Mouse (Mus musculus) limb, embryonic 15.5 days (tissue): ENCODE measurements around the gene Foxd4. TPM values are rescaled to one million over a fixed set of nuclear protein-coding genes. Genes with fewer than 3 reads are reported as not detected.

ENCODE experiments used
- ATAC-seq: fragments of 200-750 bp; cut with Nextera tagmentation; 2 replicates; pipeline ENCODE4 v1.8.0; 2017; ENCODE audit warnings: low read depth, moderate TSS enrichment; ENCODE audit not compliant: insufficient number of reproducible peaks, low FRiP score, low TSS enrichment
- H3K27ac ChIP-seq: fragments of 300-500 bp; sonication (generic); 2 replicates; pipeline ENCODE4 v1.5.1; 2015; ENCODE audit warnings: moderate library complexity, mild to moderate bottlenecking, inconsistent platforms
- H3K27me3 ChIP-seq: fragments of 300-500 bp; sonication (generic); 2 replicates; pipeline ENCODE4 v1.6.1; 2015; ENCODE audit warnings: inconsistent platforms
- H3K36me3 ChIP-seq: fragments of 300-500 bp; sonication (generic); 2 replicates; pipeline ENCODE4 v1.6.1; 2015; ENCODE audit warnings: inconsistent platforms
- H3K4me1 ChIP-seq: fragments of 300-500 bp; sonication (generic); 2 replicates; pipeline ENCODE4 v1.6.1; 2015; ENCODE audit warnings: inconsistent platforms
- H3K4me2 ChIP-seq: fragments of 300-500 bp; sonication (generic); 2 replicates; pipeline ENCODE4 v1.6.1; 2015; ENCODE audit warnings: mild to moderate bottlenecking, inconsistent platforms
- H3K4me3 ChIP-seq: fragments of 300-500 bp; sonication (generic); 2 replicates; pipeline ENCODE4 v1.5.1; 2015; ENCODE audit warnings: mild to moderate bottlenecking, inconsistent platforms
- H3K9ac ChIP-seq: fragments of 300-500 bp; sonication (generic); 2 replicates; pipeline ENCODE4 v1.6.1; 2015; ENCODE audit warnings: inconsistent platforms
- H3K9me3 ChIP-seq: fragments of 300-500 bp; sonication (generic); 2 replicates; pipeline ENCODE4 v1.6.1; 2016; ENCODE audit warnings: inconsistent platforms
- whole genome bisulfite sequencing: fragments of 180-500 bp; shearing (Covaris S2); methylation state at CpG from one replicate; pipeline ENCODE4 v1.1.7; 2015; 5-methylcytosine and 5-hydroxymethylcytosine counted together
- polyA plus RNA-seq: library from polyadenylated mRNA; unstranded; fragments of >200 nt; fragmentation: Nextera tagmentation; extraction: Ambion mirVana; gene quantifications from 2 replicates; pipeline ENCODE4 v1.2.1, GENCODE M21; 2015

The Foxd4 gene
- not detected in 2 replicates for polyA plus RNA-seq

DNA sequence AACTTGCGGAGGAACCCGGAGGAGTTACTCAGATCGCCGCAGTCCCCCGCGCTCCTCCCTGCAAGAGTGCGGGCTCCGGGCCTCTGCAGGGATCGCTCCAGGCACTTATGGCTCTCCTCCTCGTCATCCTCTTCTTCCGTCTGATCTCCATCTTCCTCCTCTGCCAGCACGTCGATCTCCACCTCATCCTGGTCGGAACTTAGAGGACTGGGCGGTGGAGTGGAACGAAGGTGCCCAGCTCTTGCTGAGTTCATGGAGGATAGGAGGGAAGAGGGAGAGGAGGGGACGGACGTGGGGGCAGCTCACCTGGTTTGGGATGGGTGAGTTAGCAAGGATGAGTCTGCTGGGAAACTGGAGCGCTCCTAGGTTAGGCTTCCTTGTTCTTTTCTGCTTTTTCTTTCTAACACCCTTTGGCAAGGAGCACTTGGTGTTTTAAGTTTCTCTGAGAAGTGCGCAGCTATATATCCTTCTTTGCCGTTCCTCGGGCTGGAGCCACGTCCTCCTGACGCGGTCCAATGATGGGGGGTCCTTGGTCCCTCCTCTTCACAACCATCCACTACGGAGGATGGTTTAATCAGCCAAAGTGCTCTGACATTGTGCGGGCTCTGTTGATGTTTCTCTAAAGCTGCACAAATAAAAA lies at the start of gene Foxd4:
Gene Foxd4 (minus strand): TSS at position 617 of the 640 bp plus-strand sequence.
- Histone ChIP-seq H3K27me3 (peaks cover 85% of the 10 kb centered on the region), H3K27ac (no peak within 1 kb of the TSS), H3K9me3 (no peaks in the 10 kb centered on the region), H3K4me2 (peak within 1 kb of the TSS; percentile 67), H3K36me3 (no peaks in the 10 kb centered on the region), H3K9ac (no peak within 1 kb of the TSS), H3K4me1 (peaks cover 30% of the 10 kb centered on the region), H3K4me3 (peak within 1 kb of the TSS; percentile 38)
- ATAC-seq = no peak
- WGBS = under 1% methylated on average over 27 of the region's 27 CpGs

DNA sequence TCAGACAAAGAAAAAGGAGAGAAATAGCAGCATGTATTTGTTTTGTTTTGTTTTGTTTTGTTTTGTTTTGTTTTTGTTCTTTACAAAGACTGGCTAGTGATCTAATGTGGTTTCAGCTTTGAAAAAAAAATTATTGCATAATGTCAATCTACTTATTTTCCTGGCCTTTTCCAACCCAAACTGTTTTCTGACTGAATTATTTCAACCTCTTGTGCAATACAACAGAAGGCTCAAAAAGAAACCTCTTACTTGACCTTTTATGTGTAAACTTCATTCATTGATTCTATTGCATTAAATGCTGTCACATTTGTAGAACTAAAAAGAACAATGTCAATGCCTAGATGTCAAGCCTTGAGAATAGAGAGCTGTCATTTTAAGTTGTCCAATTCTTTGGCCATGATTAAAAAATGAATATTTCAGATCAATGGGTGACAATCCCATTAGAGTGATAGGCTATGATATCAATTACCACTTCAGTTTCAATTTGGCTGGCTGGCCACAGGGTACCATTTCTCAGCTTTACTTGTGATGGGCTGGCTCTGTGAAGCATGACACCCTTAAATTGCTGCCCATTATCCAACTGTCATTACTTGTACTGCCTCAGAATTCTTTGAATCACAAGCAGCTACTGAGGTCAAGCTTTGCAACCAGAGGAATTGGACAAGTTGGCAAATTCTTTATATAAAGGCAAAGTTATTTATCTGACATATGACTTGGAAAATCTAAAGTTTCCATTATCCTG lies 44.7 kb upstream of the Foxd4 start:
- ATAC-seq = no peak
- no peak overlapping the region for H3K4me2 ChIP-seq
- no peak overlapping the region for H3K9ac ChIP-seq
- no peaks in the 10 kb centered on the region for H3K9me3 ChIP-seq
- peaks cover 4% of the 10 kb centered on the region; the same call in 1 of the 2 replicates for H3K36me3 ChIP-seq
- H3K27ac ChIP-seq = no peak overlapping the region
- no peaks in the 10 kb centered on the region for H3K27me3 ChIP-seq
- no peaks in the 10 kb centered on the region for H3K4me1 ChIP-seq
- no peak overlapping the region for H3K4me3 ChIP-seq

DNA sequence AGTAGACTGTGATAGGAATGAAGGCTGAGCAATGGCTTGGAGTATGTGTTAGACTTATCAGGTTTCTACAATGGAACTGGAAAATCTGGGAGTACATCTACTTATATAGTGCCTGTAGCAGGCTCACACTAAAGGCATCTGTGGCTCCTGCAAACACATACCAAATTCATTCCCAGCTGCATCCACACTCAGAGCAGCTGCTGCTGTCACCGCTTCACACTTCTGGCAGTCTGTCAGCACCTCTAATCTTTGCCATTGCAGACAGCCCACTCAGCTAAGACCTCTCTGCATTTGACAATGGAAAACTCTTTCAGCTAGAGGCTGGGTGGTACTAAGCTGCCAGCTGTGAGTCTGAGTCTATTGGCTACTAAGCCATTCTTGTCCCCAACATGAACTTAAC lies 36.1 kb upstream of the Foxd4 start:
- ATAC-seq = no peak

DNA sequence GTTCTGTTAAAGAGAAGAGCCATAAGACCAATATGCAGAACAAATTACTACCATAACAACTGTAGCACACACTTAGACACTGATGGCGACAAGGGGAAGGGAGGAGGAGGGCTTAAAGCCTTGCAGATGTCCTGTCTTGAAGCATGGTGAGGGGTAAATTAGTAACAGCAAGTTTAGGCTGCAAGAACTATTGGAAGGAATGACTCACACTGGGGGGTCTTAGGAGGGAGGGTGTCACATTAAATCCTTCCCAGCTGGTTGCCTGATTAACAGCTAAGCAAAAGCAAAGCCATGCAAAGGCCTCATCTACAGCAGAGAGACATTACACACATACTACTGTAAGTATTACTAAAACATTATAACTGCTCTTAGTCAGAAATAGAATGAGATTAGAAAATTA lies 28.0 kb upstream of the Foxd4 start:
- 30% methylated on average over 1 of the region's 1 CpGs for WGBS
- no peak overlapping the region for H3K4me2 ChIP-seq
- no peak overlapping the region for H3K9ac ChIP-seq
- H3K27ac ChIP-seq = no peak overlapping the region
- H3K9me3 ChIP-seq = no peaks in the 10 kb centered on the region
- H3K4me1 ChIP-seq = no peaks in the 10 kb centered on the region
- H3K36me3 ChIP-seq = no peaks in the 10 kb centered on the region; the same call in 1 of the 2 replicates
- H3K27me3 ChIP-seq = no peaks in the 10 kb centered on the region
- ATAC-seq = no peak
- no peak overlapping the region for H3K4me3 ChIP-seq

More for the DNA sequence above, 36.1 kb upstream of the Foxd4 start:
- H3K4me3 ChIP-seq = no peak overlapping the region
- no peaks in the 10 kb centered on the region for H3K27me3 ChIP-seq
- no peak overlapping the region for H3K9ac ChIP-seq
- WGBS = 50% methylated on average over 1 of the region's 1 CpGs
- H3K4me1 ChIP-seq = no peaks in the 10 kb centered on the region
- peaks cover 8% of the 10 kb centered on the region; the same call in 1 of the 2 replicates for H3K36me3 ChIP-seq
- no peak overlapping the region for H3K27ac ChIP-seq
- H3K4me2 ChIP-seq = no peak overlapping the region
- H3K9me3 ChIP-seq = no peaks in the 10 kb centered on the region

DNA sequence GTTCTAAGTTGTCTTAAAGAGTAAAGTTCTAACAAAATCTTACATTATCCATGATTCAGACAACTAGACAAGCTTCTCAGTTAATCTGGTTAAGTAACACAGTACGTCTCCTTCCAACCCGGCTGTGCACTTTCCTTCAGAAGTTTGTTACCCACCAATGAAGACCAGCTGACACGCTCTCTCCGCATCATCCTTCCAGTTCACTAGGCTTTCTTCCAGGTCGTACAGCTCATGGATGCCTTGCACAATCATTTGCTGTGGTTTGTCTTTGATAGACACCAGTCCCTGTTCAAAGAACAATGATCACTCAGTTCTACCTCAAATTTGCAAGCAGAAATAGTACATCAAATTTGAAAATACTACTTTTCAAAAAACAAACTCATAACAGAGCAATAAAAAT lies 19.9 kb upstream of the Foxd4 start:
- Histone ChIP-seq H3K27me3 (no peaks in the 10 kb centered on the region), H3K4me3 (no peak overlapping the region), H3K9me3 (no peaks in the 10 kb centered on the region), H3K36me3 (peaks cover 11% of the 10 kb centered on the region), H3K4me1 (no peaks in the 10 kb centered on the region), H3K27ac (no peak overlapping the region), H3K9ac (no peak overlapping the region), H3K4me2 (no peak overlapping the region)
- ATAC-seq = no peak
- WGBS = 92% methylated on average over 5 of the region's 5 CpGs

DNA sequence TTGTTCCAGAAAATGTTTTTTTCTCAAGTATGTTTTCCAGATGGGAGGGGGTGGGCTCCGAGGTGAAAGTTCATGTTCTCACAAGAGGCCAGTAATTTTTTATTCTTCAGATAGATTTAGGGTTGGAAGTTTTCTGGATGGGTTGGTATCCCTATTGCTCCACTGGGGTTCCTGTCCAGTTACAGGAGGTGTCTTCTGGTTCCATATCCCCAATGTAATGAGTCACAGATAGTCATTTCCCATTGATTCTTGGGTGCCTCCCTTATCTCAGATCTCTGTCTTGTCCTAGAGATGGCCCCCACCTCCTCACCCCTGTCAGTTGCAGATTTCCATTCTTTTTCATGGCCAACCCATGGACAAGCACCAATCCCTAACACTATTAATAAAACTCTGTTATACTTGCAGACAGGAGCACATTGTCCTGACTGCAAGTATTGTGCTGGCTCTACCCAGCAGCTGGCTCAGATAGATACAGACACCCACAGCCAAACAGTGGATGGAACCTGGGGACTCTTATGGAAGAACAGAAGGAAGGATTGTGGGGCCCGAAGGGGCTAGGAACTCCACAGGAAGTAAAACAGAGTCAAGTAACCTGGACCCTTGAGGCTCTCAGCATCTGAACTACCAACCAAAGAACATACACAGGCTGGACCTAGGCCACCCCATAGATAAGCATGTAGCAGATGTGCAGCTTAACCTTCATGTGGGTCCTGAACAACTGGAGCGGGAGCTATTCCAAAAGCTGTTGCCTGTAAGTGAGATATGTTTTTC lies 7.6 kb upstream of the Foxd4 start:
- Histone ChIP-seq H3K27ac (no peak overlapping the region), H3K9ac (no peak overlapping the region), H3K27me3 (peaks cover 15% of the 10 kb centered on the region), H3K36me3 (no peaks in the 10 kb centered on the region), H3K4me1 (no peaks in the 10 kb centered on the region), H3K9me3 (no peaks in the 10 kb centered on the region), H3K4me3 (no peak overlapping the region), H3K4me2 (no peak overlapping the region)
- ATAC-seq = no peak
- 80% methylated on average over 3 of the region's 3 CpGs for WGBS

DNA sequence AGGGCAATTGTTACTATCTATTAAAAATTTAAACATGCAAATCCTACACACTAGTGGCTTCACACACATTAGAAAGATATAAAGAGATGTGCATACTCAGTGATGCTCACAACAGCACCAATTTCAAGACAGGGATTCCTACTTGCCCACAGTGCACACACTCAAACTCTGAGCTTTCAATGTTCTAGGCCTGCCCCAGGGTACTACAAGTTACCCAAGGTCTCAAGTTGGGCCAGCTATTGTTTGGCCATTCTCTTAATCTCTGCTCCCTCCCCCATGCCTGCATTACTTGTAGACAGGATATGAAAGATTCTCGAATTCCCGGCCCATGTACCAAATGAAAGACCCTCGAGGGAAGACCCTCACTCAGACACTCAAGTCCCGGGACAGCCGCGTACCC lies 6.7 kb upstream of the Foxd4 start:
- Histone ChIP-seq H3K4me1 (no peaks in the 10 kb centered on the region), H3K9ac (no peak overlapping the region), H3K27ac (no peak overlapping the region), H3K36me3 (no peaks in the 10 kb centered on the region), H3K9me3 (no peaks in the 10 kb centered on the region), H3K4me3 (no peak overlapping the region), H3K27me3 (peaks cover 24% of the 10 kb centered on the region), H3K4me2 (no peak overlapping the region)
- ATAC-seq = no peak
- WGBS = 90% methylated on average over 6 of the region's 6 CpGs

DNA sequence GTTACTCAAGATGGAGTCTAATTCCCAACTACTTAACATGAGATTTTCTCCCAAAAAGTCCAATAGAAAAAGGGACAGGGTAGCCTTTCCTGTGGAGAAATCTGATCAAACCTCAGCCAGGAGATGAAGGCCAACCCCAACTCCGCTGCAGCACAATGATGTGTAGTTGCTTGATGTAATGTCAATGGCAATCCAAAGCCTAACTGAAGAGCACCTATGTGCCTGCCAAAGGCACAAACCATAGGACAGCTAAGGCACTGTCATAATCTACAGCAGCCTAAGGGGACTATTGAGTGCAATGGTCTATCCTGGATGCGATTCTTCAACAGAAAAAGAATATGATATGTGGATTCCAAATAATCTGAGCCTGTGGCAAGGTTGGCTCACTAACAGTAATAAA lies 1.8 kb upstream of the Foxd4 start:
- Histone ChIP-seq H3K27ac (no peak overlapping the region), H3K4me1 (peaks cover 23% of the 10 kb centered on the region), H3K27me3 (peaks cover 67% of the 10 kb centered on the region), H3K9me3 (no peaks in the 10 kb centered on the region), H3K4me2 (no peak overlapping the region), H3K9ac (no peak overlapping the region), H3K36me3 (no peaks in the 10 kb centered on the region), H3K4me3 (no peak overlapping the region)
- ATAC-seq = no peak
- WGBS = 61% methylated on average over 2 of the region's 2 CpGs

DNA sequence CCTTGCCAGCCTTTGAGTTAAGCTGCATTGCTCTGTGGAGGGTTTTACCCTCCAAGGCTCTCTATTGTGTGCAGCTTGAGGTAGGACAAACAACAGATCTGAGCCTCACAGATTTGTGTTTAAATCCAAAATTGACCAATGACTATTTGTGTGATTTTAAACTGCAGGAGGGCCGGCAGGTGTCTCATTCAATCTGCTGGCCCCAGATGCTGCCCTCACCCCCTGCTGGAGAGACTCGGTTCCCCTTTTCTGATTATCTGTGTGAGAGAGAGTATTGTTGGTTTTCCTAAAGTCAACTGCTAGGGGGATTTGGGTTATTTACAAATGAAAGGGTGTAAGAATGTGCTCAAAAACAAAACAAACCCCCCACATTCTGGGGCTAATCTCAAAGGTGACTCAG lies 1.3 kb upstream of the Foxd4 start:
- 1% methylated on average over 2 of the region's 2 CpGs for WGBS
- peaks cover 72% of the 10 kb centered on the region for H3K27me3 ChIP-seq
- ATAC-seq = no peak
- H3K9ac ChIP-seq = no peak overlapping the region
- no peak overlapping the region for H3K27ac ChIP-seq
- no peak overlapping the region for H3K4me3 ChIP-seq
- H3K9me3 ChIP-seq = no peaks in the 10 kb centered on the region
- no peaks in the 10 kb centered on the region for H3K36me3 ChIP-seq
- peaks cover 28% of the 10 kb centered on the region for H3K4me1 ChIP-seq
- H3K4me2 ChIP-seq = no peak overlapping the region

DNA sequence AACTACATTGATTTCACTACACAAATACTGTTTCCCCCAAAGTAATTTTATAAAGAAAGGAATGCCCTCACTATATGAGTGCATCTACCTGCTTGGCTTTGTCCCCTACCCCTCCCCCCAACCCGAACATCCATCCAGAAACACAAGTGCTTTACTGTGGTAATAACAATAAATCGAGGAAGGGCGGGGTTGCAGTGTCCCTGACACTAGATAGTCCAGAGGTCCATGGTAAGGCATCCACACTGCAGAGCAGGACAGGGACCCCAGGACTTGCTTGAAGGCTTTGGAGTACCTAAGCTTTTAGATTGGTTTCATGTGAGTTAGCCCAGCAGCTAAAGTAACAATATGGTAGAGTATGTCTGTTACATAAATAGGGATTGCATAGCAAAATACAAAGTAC lies 669 bp upstream of the Foxd4 start:
- Histone ChIP-seq H3K27me3 (peaks cover 78% of the 10 kb centered on the region), H3K9ac (no peak overlapping the region), H3K9me3 (no peaks in the 10 kb centered on the region), H3K4me3 (no peak overlapping the region), H3K27ac (no peak overlapping the region), H3K36me3 (no peaks in the 10 kb centered on the region), H3K4me2 (no peak overlapping the region), H3K4me1 (peaks cover 30% of the 10 kb centered on the region)
- 5% methylated on average over 3 of the region's 3 CpGs for WGBS
- no peak for ATAC-seq

DNA sequence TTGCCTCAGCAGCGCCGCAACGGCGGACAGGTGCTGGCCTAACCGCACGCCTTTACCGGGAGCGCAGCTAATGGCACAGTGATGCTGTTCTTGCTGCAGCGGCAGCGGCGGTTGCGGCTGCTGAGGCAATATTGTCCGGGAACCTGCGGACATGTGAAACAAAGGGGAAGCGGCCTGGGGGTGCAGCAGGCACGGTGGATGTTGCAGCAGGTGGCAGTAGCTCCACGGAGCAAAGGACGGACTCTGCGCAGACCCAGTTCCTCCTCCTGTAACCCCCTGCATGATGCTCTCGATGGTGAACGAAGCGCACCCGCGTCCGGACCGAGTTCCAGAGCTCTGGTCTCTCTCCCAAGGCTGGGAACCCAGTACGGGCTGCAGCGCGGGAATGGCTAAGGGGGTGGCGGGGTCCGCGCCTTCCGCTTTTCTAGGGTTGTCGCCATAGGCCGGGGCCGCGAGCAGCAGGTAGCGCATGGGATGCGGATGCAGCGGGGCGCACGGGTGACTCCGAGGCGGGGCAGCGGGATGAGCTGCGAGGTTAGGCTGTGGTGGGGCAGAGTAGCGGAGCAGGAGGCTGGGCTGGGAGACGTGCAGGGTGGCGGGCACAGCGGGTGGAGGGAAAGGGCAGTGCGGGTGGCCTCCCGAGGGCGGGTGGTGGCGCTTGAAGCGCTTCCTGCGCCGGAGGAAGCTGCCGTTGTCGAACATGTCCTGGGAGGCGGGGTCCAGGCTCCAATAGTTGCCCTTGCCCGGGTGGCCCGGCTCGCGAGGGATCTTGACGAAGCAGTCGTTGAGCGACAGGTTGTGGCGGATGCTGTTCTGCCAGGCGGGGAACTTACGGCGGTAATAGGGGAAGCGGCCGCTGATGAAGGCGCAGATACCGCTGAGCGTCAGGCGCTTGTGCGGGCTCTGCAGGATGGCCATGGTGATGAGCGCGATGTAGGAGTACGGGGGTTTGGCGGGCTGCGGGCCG lies 1.1 kb downstream of the Foxd4 start:
- Histone ChIP-seq H3K27me3 (peaks cover 87% of the 10 kb centered on the region), H3K27ac (no peak overlapping the region)
- ATAC-seq = no peak

More for the DNA sequence above, 1.1 kb downstream of the Foxd4 start:
- Histone ChIP-seq H3K4me2 (peak overlapping the region; percentile 67), H3K4me1 (peaks cover 30% of the 10 kb centered on the region), H3K9ac (no peak overlapping the region), H3K9me3 (no peaks in the 10 kb centered on the region), H3K36me3 (no peaks in the 10 kb centered on the region), H3K4me3 (peak overlapping the region; percentile 38)
- WGBS = under 1% methylated on average over 84 of the region's 84 CpGs
